Mouse (Mus musculus) layer of hippocampus, postnatal 14 days (tissue): ENCODE data around the gene Ppp1r27. TPM values are rescaled to one million over a fixed set of nuclear protein-coding genes. Genes with fewer than 3 reads are reported as not detected.
"Not testable (repeated sequence)": the region's sequence is repeated elsewhere in the genome, so short reads cannot be mapped to it uniquely, and the experiment has no call there.

Experiments
- DNase-seq, 2 experiments: peaks; one replicate each; pipeline ENCODE4 v3.0.0; 2021 to 2022; ENCODE audit warnings: low spot score in 2 of 2, mixed read lengths in 1 of 2
- total RNA-seq, 2 experiments: library from RNA; stranded (reverse); gene quantifications; 2 replicates each; pipeline ENCODE4 v1.2.3; 2021

The Ppp1r27 gene
- total RNA-seq, 2 experiments from 2014 or later, result not detected

- peak; percentile 45 to 66 for DNase-seq
These were observed 32.9 kb downstream of the Ppp1r27 start for GRCm38 (mm10) chr11:120518027-120518426.

DNA sequence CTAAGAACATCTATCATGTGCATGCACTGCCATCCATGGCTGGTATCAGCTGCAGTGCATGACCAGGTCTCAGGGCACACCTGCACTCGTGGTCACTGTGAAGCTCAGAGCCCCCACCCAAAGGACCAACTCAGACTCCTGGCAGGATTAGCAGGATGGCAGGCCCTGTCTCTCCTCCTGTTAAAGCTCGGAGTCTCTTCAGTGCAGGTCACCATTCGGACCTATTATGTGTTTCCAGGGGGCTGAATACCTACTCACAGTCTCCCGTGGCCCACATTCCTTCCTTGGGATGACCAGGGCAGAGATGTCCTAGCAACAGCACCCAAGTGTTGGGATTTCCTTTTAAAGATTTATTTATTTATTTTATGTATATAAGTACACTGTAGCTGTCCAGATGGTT, 33.8 kb downstream of the Ppp1r27 start:
- no peak for DNase-seq

DNA sequence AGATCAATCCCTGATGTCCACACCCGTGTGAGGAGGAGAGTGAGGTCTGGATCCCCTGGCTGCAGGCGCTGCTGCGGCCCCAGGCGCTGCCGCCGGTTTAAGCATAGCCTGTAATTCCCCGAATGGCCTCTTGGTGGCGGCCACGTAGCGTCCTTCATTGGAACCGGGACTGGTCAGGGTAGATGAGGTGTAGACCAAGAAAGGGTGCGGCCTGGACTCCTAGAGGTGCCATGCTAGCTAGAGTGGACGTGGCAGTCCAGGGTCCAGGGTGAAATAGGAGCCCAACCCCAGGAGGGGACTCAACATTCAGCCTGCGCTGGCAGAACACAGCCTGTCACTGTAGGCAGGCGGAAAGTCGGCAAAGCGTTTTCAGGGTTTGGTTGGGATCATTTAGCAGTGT, 35.3 kb downstream of the Ppp1r27 start:
- peak; percentile 87 for DNase-seq

DNA sequence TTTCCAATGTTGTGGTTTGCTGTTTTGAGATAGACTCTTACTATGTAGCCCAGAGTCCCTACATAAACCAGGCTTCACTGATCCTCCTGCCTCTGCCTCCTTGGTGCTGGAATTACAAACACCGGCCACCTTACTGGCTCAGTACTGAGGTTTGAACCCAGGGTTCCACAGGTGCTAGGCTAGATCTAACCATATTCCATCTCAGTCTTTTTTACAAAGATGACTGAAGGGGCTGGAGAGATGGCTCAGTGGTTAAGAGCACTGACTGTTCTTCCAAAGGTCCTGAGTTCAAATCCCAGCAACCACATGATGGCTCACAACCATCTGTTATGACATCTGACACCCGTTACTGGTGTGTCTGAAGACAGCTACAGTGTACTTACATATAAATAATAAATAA, 36.7 kb downstream of the Ppp1r27 start:
- not testable (repeated sequence) for DNase-seq

DNA sequence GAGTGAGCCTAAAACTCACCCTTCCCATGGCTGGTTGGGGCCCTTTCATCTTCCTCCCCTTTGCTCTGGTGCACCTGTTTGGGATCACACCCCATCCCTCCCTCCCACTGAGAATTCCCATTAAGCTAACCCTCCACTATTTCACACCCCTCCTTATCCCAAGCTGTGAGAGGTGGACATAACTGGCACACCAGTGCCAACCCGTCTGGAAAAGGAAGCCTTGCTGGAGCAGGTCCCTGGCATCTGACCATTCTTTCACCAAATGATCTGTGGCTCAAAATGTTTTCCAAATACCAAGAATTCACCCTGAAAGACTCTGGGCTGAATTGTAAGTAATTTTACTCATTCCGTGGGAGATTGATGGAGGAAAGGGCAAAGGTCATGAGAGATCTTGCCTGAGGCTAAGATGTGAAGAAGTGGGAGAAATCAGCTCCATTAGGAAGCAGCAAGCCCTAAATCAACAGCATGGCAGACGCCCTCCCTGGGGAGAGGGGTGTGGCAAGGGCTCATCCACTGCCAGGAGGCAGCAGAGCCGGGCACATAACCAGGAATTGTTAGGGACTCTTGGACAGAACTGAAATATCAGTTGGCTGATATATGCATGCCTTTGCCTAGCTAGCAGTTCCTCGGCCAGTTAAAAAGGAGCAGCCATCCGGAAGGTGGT, 38.0 kb downstream of the Ppp1r27 start:
- DNase-seq, result no peak

DNA sequence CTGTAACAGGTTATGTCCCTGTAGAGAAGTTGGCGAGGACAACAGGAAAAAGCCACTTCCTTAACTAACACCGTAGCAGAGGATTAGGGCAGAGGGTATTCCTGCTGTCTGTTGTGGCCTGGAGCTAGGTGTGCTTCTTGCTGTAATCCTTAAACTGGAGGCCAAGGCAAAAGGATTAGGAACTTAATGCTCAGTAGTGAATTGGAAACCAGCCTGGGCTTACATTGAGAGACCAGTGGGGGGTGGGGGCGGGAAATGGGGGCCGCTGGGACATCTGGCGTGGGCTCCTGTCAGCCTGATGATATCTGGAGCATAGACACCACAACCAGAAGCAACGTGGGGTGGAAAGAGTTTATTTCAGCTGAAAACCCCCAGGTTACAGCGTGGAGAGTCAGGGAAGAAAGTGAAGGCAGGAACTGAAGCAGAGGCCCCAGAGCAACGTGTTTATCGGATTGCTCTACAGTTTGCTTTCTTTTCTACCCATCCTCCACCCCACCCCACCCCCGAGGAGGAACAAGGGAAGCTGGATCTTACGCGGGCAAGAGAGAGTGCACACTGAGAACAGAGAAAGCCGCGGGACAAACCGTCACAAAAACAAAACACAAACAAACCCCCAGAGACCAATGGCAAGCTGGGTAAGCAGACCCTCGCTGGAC, 40.4 kb downstream of the Ppp1r27 start:
- no peak for DNase-seq

- DNase-seq, result no peak
These were observed 41.0 kb downstream of the Ppp1r27 start for GRCm38 (mm10) chr11:120509940-120510339.

DNA sequence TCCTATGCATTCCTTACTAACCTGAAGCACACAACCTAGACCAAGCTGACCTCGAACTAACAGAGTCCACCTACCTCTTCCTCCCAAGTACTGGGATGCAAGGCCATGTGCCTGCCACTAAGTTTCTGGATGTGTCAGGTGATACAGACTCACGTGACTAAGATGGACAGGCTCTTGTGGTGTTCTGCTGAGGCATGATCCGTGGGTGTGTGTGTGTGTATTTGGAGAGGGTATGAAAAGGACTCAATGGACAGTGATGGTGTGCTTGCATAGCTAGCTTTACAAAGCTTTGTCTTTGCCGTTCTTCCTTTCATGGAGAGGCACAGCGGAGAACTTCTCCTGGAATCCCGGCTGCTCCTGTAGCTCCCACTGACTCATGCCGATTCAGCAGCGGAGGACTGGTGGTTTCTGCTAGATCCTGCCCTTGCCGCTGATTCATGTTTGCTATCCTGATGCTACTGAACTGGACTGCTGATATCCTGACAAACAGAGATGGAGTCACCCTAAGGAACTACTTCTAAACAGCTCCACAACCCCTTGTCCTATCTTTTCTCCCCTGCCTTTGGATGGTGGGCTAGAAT, 42.6 kb downstream of the Ppp1r27 start:
- DNase-seq, result no peak

DNA sequence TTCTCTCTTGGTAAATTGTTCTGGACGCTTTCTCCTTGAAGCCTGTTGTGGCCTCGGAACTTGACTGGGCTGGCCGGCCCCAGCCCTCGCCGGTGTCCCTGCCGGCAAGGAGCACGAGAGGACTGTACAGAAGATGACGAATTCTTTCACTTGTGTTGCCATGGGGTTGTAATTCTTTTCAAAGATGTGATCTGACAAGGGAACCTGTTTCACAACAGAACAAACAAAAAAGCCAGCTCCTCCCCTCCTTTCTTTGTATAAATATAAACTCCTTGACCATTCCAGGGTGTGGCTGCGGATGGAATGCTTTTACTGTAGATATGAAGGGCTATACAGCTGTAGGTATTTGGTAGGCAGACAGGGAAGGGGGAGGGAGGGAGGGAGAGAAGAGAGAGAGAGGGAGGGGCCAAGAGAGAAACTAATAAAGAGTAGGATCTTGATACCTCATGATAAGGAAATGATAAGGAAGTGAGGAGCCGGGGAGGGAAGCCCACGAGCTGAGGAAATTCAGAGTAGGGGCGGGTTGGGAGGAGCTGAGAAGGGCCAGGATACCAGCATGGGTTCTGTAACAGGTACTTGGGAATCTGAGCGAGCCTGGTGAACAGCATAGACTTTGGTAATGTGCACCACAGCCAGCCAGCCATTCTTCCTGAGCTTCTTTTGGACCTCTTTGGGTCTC, 43.2 kb downstream of the Ppp1r27 start:
- no peak for DNase-seq

DNA sequence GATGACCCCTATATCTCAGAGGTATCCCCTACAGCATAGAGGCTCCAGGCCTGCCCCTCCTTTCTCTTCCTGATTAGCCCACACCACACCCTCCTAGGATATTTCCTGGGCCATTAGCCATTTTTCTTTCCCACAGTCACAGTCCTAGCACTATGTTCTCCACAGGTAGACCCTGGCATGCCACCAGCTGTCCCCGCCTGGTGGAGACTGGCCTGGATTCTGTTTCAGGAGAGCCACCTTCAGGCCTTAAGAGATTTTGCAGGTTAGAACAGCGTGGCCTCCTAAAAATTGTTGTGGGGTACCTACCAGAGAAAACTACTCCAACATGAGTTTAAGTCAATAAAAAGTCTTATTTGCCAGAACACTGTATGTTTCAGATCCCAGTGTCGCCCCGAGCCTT, 44.0 kb downstream of the Ppp1r27 start:
- no peak for DNase-seq

- DNase-seq, result no peak
These were observed 45.3 kb downstream of the Ppp1r27 start for GRCm38 (mm10) chr11:120505661-120506060.

DNA sequence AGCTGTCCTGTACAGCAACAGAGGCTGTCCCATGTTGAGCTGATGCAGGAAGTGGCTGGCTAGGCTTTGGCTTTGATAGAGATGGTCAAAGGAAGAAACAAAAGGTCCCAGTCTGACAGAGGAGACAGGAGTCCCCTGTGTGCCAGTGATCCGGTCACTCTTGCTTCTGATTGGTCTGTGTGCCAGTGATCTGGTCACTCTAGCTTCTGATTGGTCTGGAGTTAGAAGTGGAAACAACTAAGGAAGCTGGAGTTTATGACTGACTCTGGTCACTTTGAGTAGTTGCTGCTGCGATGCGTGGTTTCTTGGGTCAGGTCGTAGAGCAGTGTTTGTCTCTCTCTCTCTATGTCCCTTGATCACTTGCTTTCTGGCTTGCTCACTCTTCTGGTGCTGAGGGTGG, 49.2 kb downstream of the Ppp1r27 start:
- DNase-seq, result no peak

- DNase-seq, result no peak
These were observed 49.9 kb downstream of the Ppp1r27 start for GRCm38 (mm10) chr11:120501018-120501417.

DNA sequence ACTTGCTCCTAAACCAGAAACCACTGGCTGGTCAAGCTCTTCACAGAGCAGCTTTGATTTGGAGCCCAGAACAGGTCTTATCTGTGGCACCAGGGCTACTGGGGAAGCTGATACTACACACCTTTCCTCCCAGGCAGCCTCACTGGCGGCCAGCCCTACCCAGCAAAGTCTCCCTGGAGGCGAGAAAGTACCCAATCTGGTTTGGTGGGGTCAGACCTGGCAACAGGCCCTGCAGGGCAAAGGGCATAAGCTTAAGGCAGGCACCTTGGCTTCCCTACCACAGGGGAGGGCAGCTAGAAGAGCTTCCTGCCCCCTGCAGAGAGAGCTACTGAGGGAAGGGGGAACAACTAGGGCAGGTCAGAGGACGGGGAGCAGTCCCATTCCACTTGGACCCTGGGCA, 50.6 kb downstream of the Ppp1r27 start:
- DNase-seq, result no peak

Other genes starting within 250 kb of the Ppp1r27 start
- gene Actg1, start 202.6 kb downstream of the Ppp1r27 start, total RNA-seq, result 1,000 to 10,000 TPM; 1,835 to 1,925 TPM
- gene Fscn2, start 189.6 kb downstream of the Ppp1r27 start, total RNA-seq, result under 1 TPM; 0.48 to 0.67 TPM
- gene Faap100, start 172.4 kb downstream of the Ppp1r27 start, total RNA-seq, result 10 to 100 TPM; 31.9 to 38.1 TPM
- gene Nploc4, start 113.4 kb downstream of the Ppp1r27 start, total RNA-seq, result 10 to 100 TPM; 64.4 to 65.6 TPM
- gene Tspan10, start 108.5 kb downstream of the Ppp1r27 start, total RNA-seq, result 1 to 10 TPM in 1 of 2 experiments, not detected in 1; 1.4 TPM
- under 1 TPM in 1 of 2 experiments, not detected in 1; 0.43 TPM for gene Pde6g, start 97.6 kb downstream of the Ppp1r27 start, total RNA-seq
- 10 to 100 TPM; 14.5 to 15.9 TPM for gene Oxld1, start 93.1 kb downstream of the Ppp1r27 start, total RNA-seq
- 10 to 100 TPM; 22.5 to 22.7 TPM for gene Ccdc137, start 93.0 kb downstream of the Ppp1r27 start, total RNA-seq
- 10 to 100 TPM; 56.7 to 61.6 TPM for gene Arl16, start 83.5 kb downstream of the Ppp1r27 start, total RNA-seq
- 10 to 100 TPM; 71.3 to 73.5 TPM for gene Mrpl12, start 66.5 kb downstream of the Ppp1r27 start, total RNA-seq
- gene Slc25a10, start 59.3 kb downstream of the Ppp1r27 start, total RNA-seq, result 10 to 100 TPM; 25.6 to 27.2 TPM
- under 1 TPM; 0.28 to 0.36 TPM for gene Gcgr, start 20.4 kb downstream of the Ppp1r27 start, total RNA-seq
- 10 to 100 TPM; 86.1 to 89.0 TPM for gene Mcrip1, start 1.4 kb downstream of the Ppp1r27 start, total RNA-seq
- 100 to 1,000 TPM; 142 to 157 TPM for gene P4hb, start 22.1 kb upstream of the Ppp1r27 start, total RNA-seq
- gene Arhgdia, start 30.5 kb upstream of the Ppp1r27 start, total RNA-seq, result 100 to 1,000 TPM; 366 to 384 TPM
- gene Alyref, start 47.2 kb upstream of the Ppp1r27 start, total RNA-seq, result 10 to 100 TPM; 69.3 to 77.0 TPM
- 10 to 100 TPM; 88.0 to 96.5 TPM for gene Anapc11, start 47.3 kb upstream of the Ppp1r27 start, total RNA-seq
- 1 to 10 TPM; 2.3 to 2.7 TPM for gene Npb, start 57.3 kb upstream of the Ppp1r27 start, total RNA-seq
- gene Pcyt2, start 66.8 kb upstream of the Ppp1r27 start, total RNA-seq, result 100 to 1,000 TPM; 150 TPM
- 10 to 100 TPM; 35.0 to 35.4 TPM for gene Sirt7, start 74.1 kb upstream of the Ppp1r27 start, total RNA-seq
- 10 to 100 TPM; 85.5 to 89.8 TPM for gene Mafg, start 82.5 kb upstream of the Ppp1r27 start, total RNA-seq
- 1 to 10 TPM; 4.7 to 5.1 TPM for gene Pycr1, start 92.6 kb upstream of the Ppp1r27 start, total RNA-seq
- 1 to 10 TPM; 3.0 to 3.5 TPM for gene Myadml2, start 97.0 kb upstream of the Ppp1r27 start, total RNA-seq
- gene Notum, start 110.0 kb upstream of the Ppp1r27 start, total RNA-seq, result 10 to 100 TPM in 1 of 2 experiments, 1 to 10 TPM in 1; 7.9 to 10.2 TPM
- 10 to 100 TPM; 54.2 to 58.9 TPM for gene Aspscr1, start 121.8 kb upstream of the Ppp1r27 start, total RNA-seq
- 10 to 100 TPM; 26.8 to 28.9 TPM for gene Cenpx, start 162.6 kb upstream of the Ppp1r27 start, total RNA-seq
- gene Lrrc45, start 162.8 kb upstream of the Ppp1r27 start, total RNA-seq, result 10 to 100 TPM; 56.0 to 58.2 TPM
- 10 to 100 TPM; 83.9 to 98.6 TPM for gene Rac3, start 170.3 kb upstream of the Ppp1r27 start, total RNA-seq
- gene Dcxr, start 176.1 kb upstream of the Ppp1r27 start, total RNA-seq, result 10 to 100 TPM; 10.4 to 12.0 TPM
- gene Cbr2, start 181.0 kb upstream of the Ppp1r27 start, total RNA-seq, result 1 to 10 TPM; 2.1 to 2.2 TPM
- gene Hmga1b, start 211.7 kb upstream of the Ppp1r27 start, total RNA-seq, result 10 to 100 TPM; 16.1 to 21.9 TPM
- 10 to 100 TPM; 79.0 to 81.2 TPM for gene Rfng, start 233.1 kb upstream of the Ppp1r27 start, total RNA-seq
- 100 to 1,000 TPM; 137 to 138 TPM for gene Gps1, start 233.1 kb upstream of the Ppp1r27 start, total RNA-seq
- gene Dus1l, start 245.3 kb upstream of the Ppp1r27 start, total RNA-seq, result 10 to 100 TPM; 40.1 to 45.5 TPM